Mouse (Mus musculus): ENCODE results near the gene 2310022B05Rik.

Gene 2310022B05Rik

DNA sequence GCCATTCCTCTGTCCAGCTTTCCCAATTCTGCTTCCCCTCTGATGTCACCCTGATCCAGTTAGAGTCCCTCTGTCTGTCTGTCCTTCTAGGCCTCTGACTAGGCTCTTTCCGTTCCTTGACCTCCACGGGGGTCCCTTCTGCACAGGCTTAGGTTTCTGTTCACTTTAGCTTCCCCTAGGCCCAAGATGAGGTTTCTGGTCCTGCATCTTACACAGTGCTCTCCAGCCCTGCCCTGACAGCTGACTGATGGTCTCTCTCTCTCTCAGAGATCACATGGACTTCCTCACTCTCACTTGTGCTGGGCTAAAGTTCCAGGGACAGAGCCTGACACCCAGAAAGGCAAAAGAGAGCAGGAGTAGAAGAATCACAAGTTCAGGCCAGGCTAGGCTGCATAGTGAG, 76.6 kb downstream of the 2310022B05Rik start:
- DNase-seq: no peak

Measured in kidney, adult 9 months (tissue).